Mouse (Mus musculus) midbrain, postnatal 0 days (tissue): ENCODE data around the gene Wrb. TPM values are rescaled to one million over a fixed set of nuclear protein-coding genes. Genes with fewer than 3 reads are reported as not detected.

Experiments used
- ATAC-seq: fragments of 200-750 bp; cut with Nextera tagmentation; 2 replicates; pipeline ENCODE4 v1.8.0; 2017; ENCODE audit warnings: moderate number of reproducible peaks, mild to moderate bottlenecking, moderate TSS enrichment, moderate library complexity; ENCODE audit not compliant: low FRiP score
- DNase-seq: peaks from one replicate; pipeline ENCODE4 v3.0.0-alpha.2; 2015; ENCODE audit warnings: low spot score
- H3K27ac ChIP-seq: fragments of 300-500 bp; sonication (generic); 2 replicates; pipeline ENCODE4 v1.5.1; 2014; ENCODE audit warnings: low read depth, mild to moderate bottlenecking, low read length, mixed read lengths
- H3K27me3 ChIP-seq: fragments of 300-500 bp; sonication (generic); 2 replicates; pipeline ENCODE4 v1.6.1; 2014; ENCODE audit warnings: low read length, control low read depth, mixed read lengths; ENCODE audit not compliant: insufficient read depth
- H3K36me3 ChIP-seq: fragments of 300-500 bp; sonication (generic); 2 replicates; pipeline ENCODE4 v1.6.1; 2014; ENCODE audit warnings: low read length, control low read depth, mixed read lengths; ENCODE audit not compliant: insufficient read depth
- H3K4me1 ChIP-seq: fragments of 300-500 bp; sonication (generic); 2 replicates; pipeline ENCODE4 v1.6.1; 2014; ENCODE audit warnings: mild to moderate bottlenecking, control low read depth, antibody characterized with exemption, low read length, mixed read lengths; ENCODE audit not compliant: insufficient read depth
- H3K4me2 ChIP-seq: fragments of 300-500 bp; sonication (generic); 2 replicates; pipeline ENCODE4 v1.6.1; 2014; ENCODE audit warnings: low read depth, mild to moderate bottlenecking, low read length, mixed read lengths; ENCODE audit not compliant: poor library complexity, severe bottlenecking
- H3K4me3 ChIP-seq: fragments of 300-500 bp; sonication (generic); 2 replicates; pipeline ENCODE4 v1.5.1; 2014; ENCODE audit warnings: low read depth, mild to moderate bottlenecking, low read length, moderate library complexity
- H3K9ac ChIP-seq: fragments of 300-500 bp; sonication (generic); replicated peaks from 2 replicates; pipeline ENCODE4 v1.6.1; 2014; ENCODE audit warnings: mild to moderate bottlenecking, low read length, moderate library complexity, mixed read lengths; ENCODE audit not compliant: poor library complexity, severe bottlenecking
- H3K9me3 ChIP-seq: fragments of 300-500 bp; sonication (generic); 2 replicates; pipeline ENCODE4 v1.6.1; 2016; ENCODE audit warnings: low read length, control low read depth
- CTCF ChIP-seq: IDR thresholded peaks from 2 replicates; pipeline ENCODE4 v1.5.1; 2016; ENCODE audit warnings: antibody characterized with exemption, mild to moderate bottlenecking
- WGBS: fragments of 180-500 bp; shearing (Covaris S2); extraction: QIAGEN DNeasy Blood & Tissue Kit; methylation state at CpG from one replicate; pipeline ENCODE4 v1.1.7; 2014; 5-methylcytosine and 5-hydroxymethylcytosine counted together
- polyA plus RNA-seq: library from polyadenylated mRNA; unstranded; fragments of >200 nt; fragmentation: Nextera tagmentation; extraction: Ambion mirVana; gene quantifications from 2 replicates; pipeline ENCODE4 v1.2.1, GENCODE M21; 2015
- total RNA-seq: library from RNA; depleted of rRNA; stranded (reverse); fragments of >200 nt; gene quantifications from 2 replicates; pipeline ENCODE4 v1.2.3, GENCODE M21; 2014

Gene Wrb
- total and polyA plus RNA-seq, 2 experiments from 2014 or later: 190 to 212 TPM

- Histone ChIP-seq H3K9me3 (no peaks in the 10 kb centered on the region), H3K27ac (no peak overlapping the region), H3K36me3 (no peaks in the 10 kb centered on the region), H3K4me1 (no peaks in the 10 kb centered on the region), H3K27me3 (no peaks in the 10 kb centered on the region), H3K9ac (no peak overlapping the region), H3K4me2 (no peak overlapping the region), H3K4me3 (no peak overlapping the region)
- WGBS: 54% methylated on average over 2 of the region's 2 CpGs
- DNase-seq (no peak), ATAC-seq (no peak)
- no peak for TF ChIP-seq CTCF
These were observed 32.4 kb upstream of the Wrb start for GRCm38 (mm10) chr16:96112769-96113168.

GRCm38 (mm10) chr16:96114729-96115128 lies 30.5 kb upstream of the Wrb start:
- Histone ChIP-seq H3K4me1 (no peaks in the 10 kb centered on the region), H3K27me3 (no peaks in the 10 kb centered on the region), H3K36me3 (0 out of 2 replicates have a peak, but pooled peaks cover 3% of the 10 kb centered on the region), H3K27ac (no peak overlapping the region), H3K4me2 (no peak overlapping the region), H3K9me3 (no peaks in the 10 kb centered on the region), H3K9ac (no peak overlapping the region), H3K4me3 (no peak overlapping the region)
- ATAC-seq: no peak
- WGBS: 49% methylated on average over 4 of the region's 4 CpGs
- no peak for DNase-seq
- TF ChIP-seq CTCF: 0 out of 2 replicates have a peak, but pooled peaks have one; percentile 12

- Histone ChIP-seq H3K27me3 (no peaks in the 10 kb centered on the region), H3K27ac (no peak overlapping the region), H3K4me1 (no peaks in the 10 kb centered on the region), H3K4me3 (no peak overlapping the region), H3K9ac (no peak overlapping the region), H3K4me2 (no peak overlapping the region), H3K9me3 (no peaks in the 10 kb centered on the region), H3K36me3 (peaks cover 31% of the 10 kb centered on the region)
- no peak for DNase-seq
- no peak for ATAC-seq
- no peak for TF ChIP-seq CTCF
- 75% methylated on average over 4 of the region's 4 CpGs for WGBS
These were observed 25.1 kb upstream of the Wrb start for GRCm38 (mm10) chr16:96120022-96120623.

- ATAC-seq (no peak), DNase-seq (peak; percentile 2)
- no peak for TF ChIP-seq CTCF
- WGBS: 3% methylated on average over 19 of the region's 19 CpGs
- Histone ChIP-seq H3K36me3 (peaks cover 15% of the 10 kb centered on the region), H3K27ac (peak overlapping the region; percentile 96), H3K4me3 (peak overlapping the region; percentile 65), H3K9ac (peak overlapping the region; percentile 80), H3K4me1 (peaks cover 8% of the 10 kb centered on the region; the same call in 1 of the 2 replicates), H3K27me3 (no peaks in the 10 kb centered on the region), H3K4me2 (peak overlapping the region; percentile 68), H3K9me3 (no peaks in the 10 kb centered on the region)
These were observed 18.5 kb upstream of the Wrb start for GRCm38 (mm10) chr16:96126684-96127171.

GRCm38 (mm10) chr16:96127288-96127656 lies 17.9 kb upstream of the Wrb start:
- Histone ChIP-seq H3K9ac (peak overlapping the region; percentile 80), H3K9me3 (no peaks in the 10 kb centered on the region), H3K4me3 (peak overlapping the region; percentile 65), H3K27ac (peak overlapping the region; percentile 96), H3K4me2 (peak overlapping the region; percentile 68), H3K4me1 (peaks cover 8% of the 10 kb centered on the region; the same call in 1 of the 2 replicates), H3K27me3 (no peaks in the 10 kb centered on the region), H3K36me3 (peaks cover 15% of the 10 kb centered on the region)
- DNase-seq: no peak
- WGBS: under 1% methylated on average over 45 of the region's 52 CpGs
- peak; percentile 74 for ATAC-seq
- no peak for TF ChIP-seq CTCF

- H3K4me2 ChIP-seq: peak within 1 kb of the TSS; percentile 68
- peak within 1 kb of the TSS; percentile 80 for H3K9ac ChIP-seq
- ATAC-seq: peak; percentile 98
- H3K9me3 ChIP-seq: no peaks in the 10 kb centered on the region
- no peak for TF ChIP-seq CTCF
- WGBS: under 1% methylated on average over 51 of the region's 72 CpGs
- H3K36me3 ChIP-seq: peaks cover 15% of the 10 kb centered on the region
- DNase-seq: peak; percentile 98
- no peaks in the 10 kb centered on the region for H3K27me3 ChIP-seq
- H3K27ac ChIP-seq: peak within 1 kb of the TSS; percentile 96
- H3K4me3 ChIP-seq: peak within 1 kb of the TSS; percentile 65
- peaks cover 8% of the 10 kb centered on the region; the same call in 1 of the 2 replicates for H3K4me1 ChIP-seq
These were observed 17.4 kb upstream of the Wrb start, which contains the start of gene Hmgn1 for GRCm38 (mm10) chr16:96127657-96128344. Gene Hmgn1, minus strand, starts transcription at chr16:96127729.
